Mouse (Mus musculus) erythroblast, embryonic 14.5 days (primary cell): ENCODE measurements at regions not wholly inside any gene's neighbourhood (a gene's known extent, or its start where the extent isn't known, plus 50 kb on each side); places are given as distances from the start of the nearest gene placed in this dataset.

ENCODE experiments used
- H3K27me3 ChIP-seq: 2 replicates; pipeline ENCODE4 v1.6.1; 2012; ENCODE audit warnings: inconsistent platforms; ENCODE audit not compliant: control insufficient read depth
- H3K36me3 ChIP-seq: 2 replicates; pipeline ENCODE4 v1.6.1; 2012; ENCODE audit warnings: mild to moderate bottlenecking, inconsistent platforms; ENCODE audit not compliant: control insufficient read depth
- H3K4me1 ChIP-seq: 2 replicates; pipeline ENCODE4 v1.6.1; 2012; ENCODE audit warnings: inconsistent platforms; ENCODE audit not compliant: control insufficient read depth
- H3K4me3 ChIP-seq: replicated peaks from 2 replicates; pipeline ENCODE3; 2012; ENCODE audit warnings: moderate library complexity, mild to moderate bottlenecking, inconsistent platforms
- H3K9me3 ChIP-seq: 2 replicates; pipeline ENCODE4 v1.6.1; 2012; ENCODE audit warnings: low read length, inconsistent platforms, mixed read lengths; ENCODE audit not compliant: control insufficient read depth
- GATA1 ChIP-seq: IDR thresholded peaks from 2 replicates; pipeline ENCODE4 v1.6.1; 2012; ENCODE audit warnings: low read length, inconsistent platforms, mixed read lengths
- TAL1 ChIP-seq: IDR thresholded peaks from 3 replicates; pipeline ENCODE4 v1.6.1; 2012; ENCODE audit warnings: low read length, inconsistent platforms, mixed read lengths

DNA sequence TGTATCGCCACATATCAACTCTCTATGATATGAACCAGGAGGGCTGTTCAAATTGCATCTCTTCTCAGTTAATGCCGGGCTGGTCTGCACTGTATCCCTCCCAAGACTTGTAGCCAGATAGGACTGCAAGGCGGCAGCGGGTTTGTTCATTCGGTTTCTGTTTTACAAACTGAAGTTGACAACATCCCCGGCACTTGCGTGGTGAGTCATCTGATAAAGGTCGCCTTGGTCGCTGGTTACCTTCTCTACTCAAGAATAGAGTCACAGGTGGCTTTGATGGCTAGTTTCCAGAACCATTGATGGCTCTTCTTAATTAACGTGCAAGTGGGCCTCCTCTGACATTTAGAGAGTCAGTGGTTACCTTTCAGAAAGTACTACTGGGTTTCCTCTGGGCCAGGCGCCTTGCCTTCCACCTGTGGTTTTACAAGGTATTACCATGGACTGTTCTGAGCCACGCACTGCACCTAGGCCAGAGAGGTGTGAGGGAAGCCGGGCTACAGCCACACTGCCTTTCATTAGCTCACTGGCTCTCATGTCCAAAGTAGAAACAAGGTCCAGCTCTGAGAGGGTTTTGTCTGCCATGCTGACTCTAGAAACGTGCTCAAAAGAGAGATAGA lies 1266.9 kb upstream of the A1bg start:
- Histone ChIP-seq H3K9me3 (no peaks in the 10 kb centered on the region), H3K27me3 (no peaks in the 10 kb centered on the region), H3K4me3 (no peak overlapping the region), H3K36me3 (peaks cover 4% of the 10 kb centered on the region), H3K4me1 (peaks cover 61% of the 10 kb centered on the region)
- no peak for TF ChIP-seq TAL1

- Histone ChIP-seq H3K36me3 (peaks cover 7% of the 10 kb centered on the region), H3K27me3 (no peaks in the 10 kb centered on the region), H3K4me3 (no peak overlapping the region), H3K9me3 (no peaks in the 10 kb centered on the region), H3K4me1 (peaks cover 48% of the 10 kb centered on the region)
- TF ChIP-seq TAL1: no peak
- no peak for TF ChIP-seq GATA1
Measured at GRCm38 (mm10) chr15:62186548-62186947, 1263.7 kb upstream of the A1bg start.

- peaks cover 27% of the 10 kb centered on the region for H3K4me1 ChIP-seq
- no peak overlapping the region for H3K4me3 ChIP-seq
- peaks cover 13% of the 10 kb centered on the region for H3K36me3 ChIP-seq
- no peaks in the 10 kb centered on the region for H3K27me3 ChIP-seq
- H3K9me3 ChIP-seq: no peaks in the 10 kb centered on the region
- TF ChIP-seq GATA1: no peak
- TF ChIP-seq TAL1: no peak
Measured at GRCm38 (mm10) chr15:62183803-62184202, 1261.0 kb upstream of the A1bg start.

- TF ChIP-seq GATA1: no peak
- TF ChIP-seq TAL1: no peak
- no peak overlapping the region for H3K4me3 ChIP-seq
- H3K27me3 ChIP-seq: no peaks in the 10 kb centered on the region
- no peaks in the 10 kb centered on the region for H3K9me3 ChIP-seq
- peaks cover 18% of the 10 kb centered on the region for H3K4me1 ChIP-seq
- H3K36me3 ChIP-seq: peaks cover 18% of the 10 kb centered on the region
Measured at GRCm38 (mm10) chr15:62181454-62181910, 1258.7 kb upstream of the A1bg start.

DNA sequence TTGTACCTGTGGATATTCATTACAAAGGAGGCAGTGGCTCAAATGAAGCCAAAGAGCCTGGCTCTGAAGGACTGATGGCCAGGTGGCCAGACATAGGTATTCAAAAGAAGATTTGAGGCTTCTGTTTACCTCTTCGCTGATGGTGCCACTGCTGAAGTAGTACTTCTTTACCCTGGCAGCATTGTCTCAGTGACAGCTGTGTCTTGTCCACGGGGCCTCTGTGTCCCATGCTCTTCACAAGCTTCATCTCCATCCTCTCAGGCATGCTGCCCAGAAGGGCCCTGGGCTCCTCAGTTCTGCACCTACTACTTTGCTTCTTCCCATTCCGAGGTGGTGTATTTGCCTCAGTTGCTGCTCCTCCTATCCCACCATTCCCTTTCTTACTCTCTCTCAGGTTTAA lies 1257.9 kb upstream of the A1bg start:
- no peaks in the 10 kb centered on the region for H3K9me3 ChIP-seq
- peaks cover 18% of the 10 kb centered on the region for H3K4me1 ChIP-seq
- no peaks in the 10 kb centered on the region for H3K27me3 ChIP-seq
- TF ChIP-seq TAL1 (no peak), GATA1 (no peak)
- H3K4me3 ChIP-seq: no peak overlapping the region
- H3K36me3 ChIP-seq: peaks cover 21% of the 10 kb centered on the region

DNA sequence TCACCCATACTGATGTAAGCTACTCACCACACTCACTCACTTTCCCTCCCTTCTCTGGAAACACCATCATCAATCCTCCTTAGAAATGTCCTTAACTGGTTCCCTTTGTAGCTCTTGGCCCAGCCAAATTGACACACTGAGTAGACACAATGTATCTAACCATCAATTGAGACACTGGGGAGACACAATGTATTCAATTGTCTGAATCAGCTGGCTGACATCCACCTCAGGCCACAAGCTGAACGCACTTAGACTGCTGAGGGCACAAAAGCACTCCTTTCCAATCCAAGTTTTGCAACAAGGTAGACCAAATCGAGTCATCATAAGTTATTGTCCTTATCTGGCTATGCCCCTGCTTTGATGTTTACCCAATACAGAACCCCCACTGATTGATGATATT lies 1257.0 kb upstream of the A1bg start:
- no peak overlapping the region for H3K4me3 ChIP-seq
- no peak for TF ChIP-seq TAL1
- no peak for TF ChIP-seq GATA1
- peaks cover 22% of the 10 kb centered on the region for H3K36me3 ChIP-seq
- H3K27me3 ChIP-seq: no peaks in the 10 kb centered on the region
- H3K9me3 ChIP-seq: no peaks in the 10 kb centered on the region
- peaks cover 16% of the 10 kb centered on the region for H3K4me1 ChIP-seq

- no peaks in the 10 kb centered on the region for H3K9me3 ChIP-seq
- TF ChIP-seq TAL1: no peak
- TF ChIP-seq GATA1: no peak
- no peak overlapping the region for H3K4me3 ChIP-seq
- H3K36me3 ChIP-seq: peaks cover 22% of the 10 kb centered on the region
- H3K4me1 ChIP-seq: peaks cover 25% of the 10 kb centered on the region
- no peaks in the 10 kb centered on the region for H3K27me3 ChIP-seq
Measured at GRCm38 (mm10) chr15:62178568-62178967, 1255.8 kb upstream of the A1bg start.

- Histone ChIP-seq H3K36me3 (peaks cover 22% of the 10 kb centered on the region), H3K4me3 (no peak overlapping the region), H3K9me3 (no peaks in the 10 kb centered on the region), H3K27me3 (no peaks in the 10 kb centered on the region), H3K4me1 (peaks cover 31% of the 10 kb centered on the region)
- no peak for TF ChIP-seq TAL1
- no peak for TF ChIP-seq GATA1
Measured at GRCm38 (mm10) chr15:62177768-62178410, 1255.1 kb upstream of the A1bg start.

DNA sequence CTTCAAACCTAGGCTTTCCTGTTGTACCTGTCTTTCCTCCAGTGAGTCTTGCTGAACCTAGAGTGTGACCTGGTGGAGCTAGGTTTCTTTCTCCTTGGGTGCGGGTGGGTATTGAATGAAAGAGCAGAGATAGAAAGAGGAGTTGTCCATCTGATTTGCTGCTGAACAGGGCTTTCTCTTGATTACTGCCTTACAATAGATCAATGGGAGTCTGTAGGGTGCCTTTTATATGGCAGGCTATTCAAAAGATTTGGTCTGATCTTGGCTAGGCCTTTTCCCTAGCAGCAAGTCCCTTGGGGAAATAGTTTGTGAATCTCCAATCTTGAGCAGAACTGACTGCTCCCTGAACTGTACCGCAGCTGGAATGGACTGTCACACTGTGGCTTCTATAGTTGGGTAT lies 1253.3 kb upstream of the A1bg start:
- no peak overlapping the region for H3K4me3 ChIP-seq
- H3K4me1 ChIP-seq: peaks cover 46% of the 10 kb centered on the region
- H3K36me3 ChIP-seq: peaks cover 16% of the 10 kb centered on the region
- no peak for TF ChIP-seq GATA1
- no peak for TF ChIP-seq TAL1
- H3K27me3 ChIP-seq: no peaks in the 10 kb centered on the region
- no peaks in the 10 kb centered on the region for H3K9me3 ChIP-seq
